Mouse (Mus musculus): ENCODE measurements around the gene Ikzf4.
"Not testable (repeated sequence)": the region's sequence is repeated elsewhere in the genome, so short reads cannot be mapped to it uniquely, and the experiment has no call there.

Ikzf4 gene

DNA sequence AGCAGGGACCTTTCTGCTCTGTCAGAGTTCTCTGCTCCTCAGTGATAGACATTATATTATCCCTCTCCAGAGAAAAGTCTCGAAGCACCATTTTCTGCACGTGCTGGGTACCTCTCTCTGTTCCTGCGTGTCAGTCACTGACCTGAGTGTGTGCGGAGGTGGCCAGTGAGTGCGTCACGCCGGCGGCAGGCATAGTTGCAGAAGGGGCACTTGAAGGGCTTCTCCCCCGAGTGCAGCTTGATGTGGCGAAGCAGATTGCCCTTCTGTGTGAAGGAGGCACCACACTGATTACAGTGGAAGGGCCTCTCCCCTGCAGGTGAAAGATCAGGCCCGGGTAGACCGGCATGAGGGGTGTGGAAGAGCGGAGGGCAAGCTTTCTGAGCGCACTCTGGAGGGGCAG, 5.8 kb downstream of the Ikzf4 start:
- DNase-seq = no peak

- DNase-seq = peak; percentile 57 to 77
These were observed 8.8 kb downstream of the Ikzf4 start for GRCm38 (mm10) chr10:128637011-128637410.

- DNase-seq = peak; percentile 25 to 56
These were observed 9.2 kb downstream of the Ikzf4 start for GRCm38 (mm10) chr10:128636561-128636960.

DNA sequence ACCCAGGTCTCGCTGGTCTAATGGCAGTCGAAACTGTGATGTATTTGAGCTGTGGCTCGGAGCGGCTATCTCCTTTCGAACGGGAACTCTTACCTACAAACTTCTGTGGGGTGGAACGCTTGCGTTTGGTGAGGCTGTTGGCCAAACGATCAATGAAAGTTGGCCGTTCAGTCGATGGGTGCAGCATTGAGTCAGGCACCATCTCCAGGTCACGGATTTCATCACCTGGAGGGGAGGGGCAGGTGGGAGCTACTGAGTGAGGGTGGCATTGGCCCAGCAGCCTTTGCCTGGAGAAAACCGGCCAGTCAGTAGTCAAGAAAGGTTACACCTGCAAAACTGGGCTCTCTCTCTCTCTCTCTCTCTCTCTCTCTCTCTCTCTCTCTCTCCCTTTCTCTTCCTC, 10.1 kb downstream of the Ikzf4 start:
- no peak for DNase-seq

DNA sequence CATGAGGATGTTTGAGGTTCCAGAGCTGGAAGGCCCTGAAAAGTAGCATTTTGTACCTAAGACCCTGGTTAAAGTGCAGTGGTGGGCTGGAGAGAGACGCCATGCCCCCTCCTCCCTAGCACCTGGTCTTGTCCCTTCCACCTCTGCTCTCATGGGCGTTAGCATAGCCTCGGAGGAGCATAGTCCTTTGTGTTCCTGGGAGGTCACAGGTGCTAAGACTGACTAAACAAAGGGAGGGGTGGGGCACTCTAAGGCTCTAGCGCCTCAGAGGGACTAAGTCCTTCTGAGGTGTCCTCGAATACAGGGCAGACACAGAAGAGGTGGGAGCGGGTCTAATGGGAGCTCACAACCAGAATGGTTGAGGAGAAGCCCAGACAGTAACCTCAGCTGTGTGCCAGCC, 14.2 kb downstream of the Ikzf4 start:
- DNase-seq = no peak

- DNase-seq = not testable (repeated sequence)
These were observed 15.5 kb downstream of the Ikzf4 start for GRCm38 (mm10) chr10:128630306-128630705.

DNA sequence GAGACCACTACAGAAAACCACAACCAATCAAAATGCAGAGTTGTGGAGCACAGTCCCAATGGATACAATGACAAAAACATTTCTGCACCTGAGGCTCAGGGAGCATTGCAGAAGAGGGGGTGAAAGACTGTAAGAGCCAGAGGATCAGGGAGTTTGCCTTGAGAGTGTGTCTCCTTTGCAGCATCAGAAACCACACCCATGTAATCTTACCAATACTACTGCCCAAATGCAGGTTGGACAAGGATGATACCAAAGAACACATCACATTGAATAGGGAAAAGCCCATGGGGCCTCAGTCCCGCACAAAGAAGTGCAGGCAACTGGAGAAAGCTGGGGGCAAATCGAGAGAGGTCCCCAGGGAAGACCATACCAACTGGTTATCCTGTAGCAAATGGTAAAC, 16.0 kb downstream of the Ikzf4 start:
- DNase-seq = no peak

GRCm38 (mm10) chr10:128627398-128628317, 18.1 kb downstream of the Ikzf4 start:
- no peak for DNase-seq

- peak; percentile 70 to 91 for DNase-seq
These were observed 19.2 kb downstream of the Ikzf4 start, which contains the start of gene Rps26 for GRCm38 (mm10) chr10:128626311-128627310. Gene Rps26, minus strand, starts transcription at chr10:128626747.

DNA sequence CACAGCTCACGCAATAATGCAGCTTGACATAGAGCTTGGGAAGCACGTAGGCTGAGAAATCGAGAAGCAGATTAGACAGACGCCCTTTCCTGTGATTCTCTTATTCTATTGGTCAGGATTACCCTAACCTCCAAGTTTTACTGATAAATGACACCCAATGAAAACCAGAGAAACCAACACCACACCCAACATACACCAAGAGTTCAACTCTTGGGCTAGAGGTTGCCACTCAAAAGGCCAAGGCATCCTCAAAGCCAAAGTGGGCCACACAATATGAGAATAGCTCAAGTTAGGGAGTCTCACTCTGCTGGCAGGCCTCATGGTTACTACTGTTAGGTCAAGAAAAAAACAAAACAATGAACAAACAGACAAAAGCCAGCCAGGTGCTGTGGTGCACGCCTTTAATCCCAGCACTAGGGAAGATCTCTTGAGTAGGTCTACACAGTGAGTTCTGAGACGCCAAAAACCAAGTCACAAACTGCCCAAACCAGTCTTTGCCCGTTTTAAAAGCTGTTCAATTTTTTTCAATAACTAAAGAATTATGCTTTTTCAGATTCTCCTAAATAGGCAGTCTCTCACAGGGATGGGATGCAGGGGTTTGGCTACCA, 20.4 kb downstream of the Ikzf4 start:
- no peak for DNase-seq

GRCm38 (mm10) chr10:128623106-128623613, 22.6 kb downstream of the Ikzf4 start:
- DNase-seq = not testable (repeated sequence)

GRCm38 (mm10) chr10:128622702-128623101, 23.1 kb downstream of the Ikzf4 start:
- no peak for DNase-seq

DNA sequence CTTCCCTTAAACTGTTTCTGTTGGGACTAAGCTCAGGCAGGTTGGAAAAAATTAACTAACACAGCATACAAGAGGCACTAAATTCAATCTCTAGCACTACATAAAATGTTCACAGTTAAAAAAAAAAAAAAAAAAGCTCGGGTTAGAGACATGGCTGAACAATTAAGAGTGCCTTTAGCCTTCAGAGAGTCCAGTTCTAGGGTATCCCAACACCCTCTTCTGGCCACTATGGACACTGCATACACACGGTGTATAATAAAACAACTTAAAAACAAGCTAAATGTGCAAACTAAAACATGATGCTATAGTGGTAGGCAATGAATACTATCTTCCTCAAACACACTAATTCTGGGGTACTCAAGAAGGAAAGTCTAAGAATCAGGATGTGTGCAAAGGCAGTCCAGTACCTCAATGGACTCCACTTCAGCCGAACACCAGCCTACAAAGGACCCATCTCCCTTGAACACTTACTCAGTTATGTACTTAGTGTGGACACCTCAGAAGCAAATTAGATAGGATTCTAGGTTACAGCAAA, 23.7 kb downstream of the Ikzf4 start:
- DNase-seq = no peak

- no peak for DNase-seq
These were observed 25.6 kb downstream of the Ikzf4 start for GRCm38 (mm10) chr10:128620241-128620640.

DNA sequence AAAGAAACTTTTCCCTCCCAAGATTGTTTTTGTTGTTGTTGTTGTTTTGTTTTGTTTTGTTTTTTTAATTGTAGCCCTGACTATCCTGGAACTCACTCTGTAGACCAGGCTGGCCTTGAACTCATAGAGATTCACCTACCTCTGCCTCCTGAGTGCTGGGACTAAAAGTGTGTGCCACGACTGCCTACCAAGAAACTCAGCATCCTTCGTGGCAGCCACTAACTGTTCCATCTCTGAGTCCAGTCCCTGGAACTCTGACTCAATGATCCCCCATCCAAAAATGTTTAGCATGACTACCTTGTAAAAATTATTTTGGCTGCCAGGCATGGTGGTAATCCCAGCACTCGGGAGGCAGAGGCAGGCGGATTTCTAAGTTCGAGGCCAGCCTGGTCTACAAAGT, 26.6 kb downstream of the Ikzf4 start:
- not testable (repeated sequence) for DNase-seq

DNA sequence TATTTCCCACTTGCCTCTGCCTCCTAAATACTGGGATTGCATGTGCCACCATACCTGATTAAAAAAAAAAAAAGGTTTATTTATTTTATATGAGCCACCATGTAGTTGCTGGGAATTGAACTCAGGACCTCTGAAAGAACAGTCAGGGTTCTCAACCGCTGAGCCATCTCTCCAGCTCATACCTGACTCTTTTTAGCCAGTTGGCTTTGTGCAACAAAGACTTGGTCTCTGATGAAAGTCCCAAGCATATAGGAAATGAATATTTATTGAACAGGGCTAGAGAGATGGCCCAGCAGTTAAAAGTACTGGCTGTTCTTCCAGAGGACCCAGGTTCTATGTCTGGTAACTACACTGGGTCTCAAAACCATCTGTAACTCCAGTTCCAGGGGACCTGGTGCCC, 27.2 kb downstream of the Ikzf4 start:
- no peak for DNase-seq

- DNase-seq = not testable (repeated sequence)
These were observed 29.9 kb downstream of the Ikzf4 start for GRCm38 (mm10) chr10:128615798-128616448.

GRCm38 (mm10) chr10:128614934-128615333, 30.9 kb downstream of the Ikzf4 start:
- no peak for DNase-seq

- not testable (repeated sequence) for DNase-seq
These were observed 32.0 kb downstream of the Ikzf4 start for GRCm38 (mm10) chr10:128613820-128614219.

DNA sequence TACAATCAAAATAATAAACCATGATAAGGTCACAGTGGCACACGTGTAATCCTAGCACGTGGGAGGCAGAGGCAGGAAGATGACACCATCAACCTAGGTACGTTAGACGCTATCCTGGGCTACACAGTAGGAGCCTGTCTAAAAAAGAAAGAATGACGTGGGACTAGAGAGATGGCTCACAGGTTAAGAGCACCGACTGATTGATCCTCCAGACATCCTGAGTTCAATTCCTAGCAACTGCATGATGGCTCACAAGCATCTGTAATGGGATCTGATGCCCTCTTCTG, 32.7 kb downstream of the Ikzf4 start:
- no peak for DNase-seq

- DNase-seq = peak in 1 of 2 experiments; percentile 43
These were observed 33.2 kb downstream of the Ikzf4 start for GRCm38 (mm10) chr10:128612433-128613153.
